Comparison of ENCODE assay signal across 19 mouse cellular contexts in the genomic region with DNA sequence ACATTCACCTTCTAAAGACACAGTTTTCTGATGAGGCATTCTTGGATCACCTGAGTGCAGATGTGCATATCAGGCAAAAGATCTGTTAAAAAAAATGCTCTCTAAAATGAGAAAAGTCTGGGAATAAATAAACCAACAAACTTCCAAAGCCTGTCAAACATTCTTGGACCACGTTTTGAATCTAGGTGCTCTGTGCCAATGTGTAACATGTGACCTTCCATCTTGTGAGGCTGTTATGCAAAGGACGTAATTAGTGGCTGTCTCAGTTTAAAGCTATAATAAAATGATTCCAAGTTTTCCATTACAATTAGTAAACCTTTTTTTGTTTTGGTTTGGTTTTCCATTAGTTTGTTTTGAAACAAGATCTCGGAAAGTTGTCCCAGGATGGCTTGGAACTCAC.
"Had no signal": no experiment of that assay in that cellular context is flagged by ENCODE, and none has a peak within 500 bp of the region (broad histone marks: within the 10 kb centered on the region; RNA-seq: fewer than 3 reads in every experiment).

No protein-coding gene starts in this region.

- H3K9me3 ChIP-seq: midbrain, embryonic 12.5 days; neural tube, embryonic 15.5 days had no signal

- H3K27ac ChIP-seq: midbrain, embryonic 10.5 days; midbrain, embryonic 12.5 days; neural tube, embryonic 13.5 days; neural tube, embryonic 15.5 days had no signal

- DNase-seq: lung, adult 18-20 months; lung, embryonic 14.5 days; lung, postnatal 10 days; lung, postnatal 4 days; midbrain, embryonic 14.5 days; retina, postnatal 1 day; right cerebral cortex, adult 18-20 months; right cerebral cortex, postnatal 25 days; right cerebral cortex, postnatal 4 days; spleen, adult 18-20 months; thymus, adult 18-20 months; thymus, postnatal 14 days; thymus, postnatal 36 days had no signal

- H3K4me2 ChIP-seq: lung, embryonic 14.5 days; midbrain, embryonic 12.5 days; neural tube, embryonic 13.5 days; neural tube, embryonic 15.5 days had no signal

- H3K9ac ChIP-seq: lung, embryonic 14.5 days; midbrain, embryonic 12.5 days; neural tube, embryonic 13.5 days; neural tube, embryonic 15.5 days had no signal

- H3K4me3 ChIP-seq: midbrain, embryonic 10.5 days; midbrain, embryonic 12.5 days; myocyte; neural tube, embryonic 13.5 days; neural tube, embryonic 15.5 days had no signal

- H3K4me1 ChIP-seq: midbrain, embryonic 10.5 days had no signal

- ATAC-seq: midbrain, embryonic 16.5 days had no signal

- H3K27me3 ChIP-seq: midbrain, embryonic 12.5 days; neural tube, embryonic 13.5 days; neural tube, embryonic 15.5 days had no signal

- H3K36me3 ChIP-seq: midbrain, embryonic 10.5 days; midbrain, embryonic 12.5 days had no signal
